Mouse (Mus musculus) kidney, postnatal 25 days (tissue): ENCODE measurements at regions not wholly inside any gene's neighbourhood (a gene's known extent, or its start where the extent isn't known, plus 50 kb on each side); places are given as distances from the start of the nearest gene placed in this dataset.

ENCODE experiments used
- DNase-seq, 2 experiments: peaks; one replicate each; pipeline ENCODE4 v3.0.0; 2021; ENCODE audit warnings: mixed read lengths in 2 of 2

GRCm38 (mm10) chr1:73857497-73857896 lies 266.8 kb downstream of the Tns1 start:
- DNase-seq = no peak

GRCm38 (mm10) chr1:73856811-73857210 lies 267.4 kb downstream of the Tns1 start:
- no peak for DNase-seq

GRCm38 (mm10) chr1:73855306-73855705 lies 268.9 kb downstream of the Tns1 start:
- peak in 1 of 2 experiments; percentile 33 for DNase-seq

- no peak for DNase-seq
Observed at GRCm38 (mm10) chr1:73853851-73854250, 270.4 kb downstream of the Tns1 start.

GRCm38 (mm10) chr1:73850173-73851014 lies 273.9 kb downstream of the Tns1 start:
- DNase-seq = peak; percentile 93 to 94

- no peak for DNase-seq
Observed at GRCm38 (mm10) chr1:73848370-73848769, 275.9 kb downstream of the Tns1 start.

- DNase-seq = no peak
Observed at GRCm38 (mm10) chr1:73847126-73847525, 277.1 kb downstream of the Tns1 start.

- peak in 1 of 2 experiments; percentile 56 for DNase-seq
Observed at GRCm38 (mm10) chr1:73845115-73845514, 279.1 kb downstream of the Tns1 start.

GRCm38 (mm10) chr1:73844574-73844973 lies 279.7 kb downstream of the Tns1 start:
- no peak for DNase-seq

GRCm38 (mm10) chr1:73839351-73839750 lies 284.9 kb downstream of the Tns1 start:
- DNase-seq = no peak

GRCm38 (mm10) chr1:73836680-73837079 lies 287.6 kb downstream of the Tns1 start:
- no peak for DNase-seq

GRCm38 (mm10) chr1:73834566-73834965 lies 289.7 kb downstream of the Tns1 start:
- DNase-seq = no peak

GRCm38 (mm10) chr1:73830486-73831132 lies 293.6 kb downstream of the Tns1 start:
- no peak for DNase-seq

- DNase-seq = peak; percentile 25 to 57
Observed at GRCm38 (mm10) chr1:73828996-73829395, 295.3 kb downstream of the Tns1 start.

GRCm38 (mm10) chr1:73826243-73826930 lies 297.9 kb downstream of the Tns1 start:
- DNase-seq = peak; percentile 85 to 93

- DNase-seq = peak in 1 of 2 experiments; percentile 63
Observed at GRCm38 (mm10) chr1:73824406-73825184, 299.7 kb downstream of the Tns1 start.

GRCm38 (mm10) chr1:73823726-73824125 lies 300.5 kb downstream of the Tns1 start:
- DNase-seq = no peak

GRCm38 (mm10) chr1:73822616-73823015 lies 301.6 kb downstream of the Tns1 start:
- no peak for DNase-seq

- no peak for DNase-seq
Observed at GRCm38 (mm10) chr1:73820701-73821100, 303.5 kb downstream of the Tns1 start.

GRCm38 (mm10) chr1:73807206-73807605 lies 317.0 kb downstream of the Tns1 start:
- no peak for DNase-seq

- no peak for DNase-seq
Observed at GRCm38 (mm10) chr1:73805156-73805555, 319.1 kb downstream of the Tns1 start.

- DNase-seq = no peak
Observed at GRCm38 (mm10) chr1:73799996-73800395, 324.3 kb downstream of the Tns1 start.

GRCm38 (mm10) chr1:73799246-73799645 lies 325.0 kb downstream of the Tns1 start:
- DNase-seq = no peak
